Mouse (Mus musculus): ENCODE data around the gene Tmod4.
A peak's percentile ranks its signal among the peaks of the same experiment; 100 is the strongest.

Gene Tmod4

GRCm38 (mm10) chr3:95136336-95136735 lies 12.1 kb downstream of the Tmod4 start:
- no peak for DNase-seq (ENCODE audit: low read depth, low spot score)

- DNase-seq (ENCODE audit: low read depth, low spot score), result no peak
Observed at GRCm38 (mm10) chr3:95139586-95140288, 15.5 kb downstream of the Tmod4 start.

GRCm38 (mm10) chr3:95140289-95140595 lies 16.0 kb downstream of the Tmod4 start:
- DNase-seq (ENCODE audit: low read depth, low spot score), result no peak

GRCm38 (mm10) chr3:95140795-95141194 lies 16.5 kb downstream of the Tmod4 start:
- no peak for DNase-seq (ENCODE audit: low read depth, low spot score)

- no peak for DNase-seq (ENCODE audit: low read depth, low spot score)
Observed at GRCm38 (mm10) chr3:95141474-95141873, 17.2 kb downstream of the Tmod4 start.

- no peak for DNase-seq (ENCODE audit: low read depth, low spot score)
Observed at GRCm38 (mm10) chr3:95141952-95142616, 17.8 kb downstream of the Tmod4 start, which contains the start of gene Tnfaip8l2. Tnfaip8l2 (minus strand) TSS chr3:95142360.

- DNase-seq (ENCODE audit: low read depth, low spot score), result peak; percentile 77
Observed at GRCm38 (mm10) chr3:95142617-95143011, 18.3 kb downstream of the Tmod4 start.

GRCm38 (mm10) chr3:95147924-95148323 lies 23.6 kb downstream of the Tmod4 start:
- no peak for DNase-seq (ENCODE audit: low read depth, low spot score)

GRCm38 (mm10) chr3:95153874-95154273 lies 29.6 kb downstream of the Tmod4 start:
- DNase-seq (ENCODE audit: low read depth, low spot score), result no peak

- DNase-seq (ENCODE audit: low read depth, low spot score), result no peak
Observed at GRCm38 (mm10) chr3:95159511-95159986, 35.3 kb downstream of the Tmod4 start.

- peak; percentile 87 for DNase-seq (ENCODE audit: low read depth, low spot score)
Observed at GRCm38 (mm10) chr3:95159987-95160963, 36.0 kb downstream of the Tmod4 start, which contains the start of gene Sema6c. Sema6c (plus strand) TSS chr3:95160457.

GRCm38 (mm10) chr3:95161041-95161551 lies 36.8 kb downstream of the Tmod4 start:
- peak; percentile 14 for DNase-seq (ENCODE audit: low read depth, low spot score)

GRCm38 (mm10) chr3:95161618-95162344 lies 37.5 kb downstream of the Tmod4 start:
- DNase-seq (ENCODE audit: low read depth, low spot score), result no peak

GRCm38 (mm10) chr3:95162345-95162628 lies 38.0 kb downstream of the Tmod4 start:
- DNase-seq (ENCODE audit: low read depth, low spot score), result no peak

- no peak for DNase-seq (ENCODE audit: low read depth, low spot score)
Observed at GRCm38 (mm10) chr3:95163419-95164255, 39.4 kb downstream of the Tmod4 start.

GRCm38 (mm10) chr3:95164256-95164550 lies 39.9 kb downstream of the Tmod4 start:
- DNase-seq (ENCODE audit: low read depth, low spot score), result no peak

GRCm38 (mm10) chr3:95164840-95165239 lies 40.6 kb downstream of the Tmod4 start:
- no peak for DNase-seq (ENCODE audit: low read depth, low spot score)

GRCm38 (mm10) chr3:95169996-95170395 lies 45.7 kb downstream of the Tmod4 start:
- DNase-seq (ENCODE audit: low read depth, low spot score), result no peak

- no peak for DNase-seq (ENCODE audit: low read depth, low spot score)
Observed at GRCm38 (mm10) chr3:95171105-95171504, 46.8 kb downstream of the Tmod4 start.

- DNase-seq (ENCODE audit: low read depth, low spot score), result no peak
Observed at GRCm38 (mm10) chr3:95172526-95173255, 48.4 kb downstream of the Tmod4 start.
